Mouse (Mus musculus) stomach, embryonic 16.5 days (tissue): Measurements from ENCODE around the gene Adgrg2. TPM values are rescaled to one million over a fixed set of nuclear protein-coding genes. Genes with fewer than 3 reads are reported as not detected.

Source experiments
- ATAC-seq: fragments of 200-750 bp; cut with Nextera tagmentation; 2 replicates; pipeline ENCODE4 v1.8.0; 2017; ENCODE audit warnings: moderate number of reproducible peaks, moderate TSS enrichment; ENCODE audit not compliant: insufficient read depth, low FRiP score
- H3K27ac ChIP-seq: fragments of 300-500 bp; sonication (generic); 2 replicates; pipeline ENCODE4 v1.5.1; 2014; ENCODE audit warnings: low read length
- H3K27me3 ChIP-seq: fragments of 300-500 bp; sonication (generic); 2 replicates; pipeline ENCODE4 v1.6.1; 2014; ENCODE audit warnings: low read length, control low read depth, mixed read lengths; ENCODE audit not compliant: control insufficient read depth, insufficient read depth
- H3K36me3 ChIP-seq: fragments of 300-500 bp; sonication (generic); 2 replicates; pipeline ENCODE4 v1.6.1; 2014; ENCODE audit warnings: low read length; ENCODE audit not compliant: control insufficient read depth, insufficient read depth
- H3K4me1 ChIP-seq: fragments of 300-500 bp; sonication (generic); 2 replicates; pipeline ENCODE4 v1.6.1; 2014; ENCODE audit warnings: low read length, control low read depth, mixed read lengths; ENCODE audit not compliant: control insufficient read depth, insufficient read depth
- H3K4me2 ChIP-seq: fragments of 300-500 bp; sonication (generic); 2 replicates; pipeline ENCODE4 v1.6.1; 2014; ENCODE audit warnings: low read depth, low read length, mixed read lengths
- H3K4me3 ChIP-seq: fragments of 300-500 bp; sonication (generic); replicated peaks from 2 replicates; pipeline ENCODE4 v1.5.1; 2014; ENCODE audit warnings: mild to moderate bottlenecking, low read length
- H3K9ac ChIP-seq: fragments of 300-500 bp; sonication (generic); 2 replicates; pipeline ENCODE4 v1.6.1; 2014; ENCODE audit warnings: low read length
- H3K9me3 ChIP-seq: fragments of 300-500 bp; sonication (generic); replicated peaks from 2 replicates; pipeline ENCODE4 v1.6.1; 2016; ENCODE audit warnings: low read length, control low read depth; ENCODE audit not compliant: control insufficient read depth
- whole genome bisulfite sequencing: fragments of 180-500 bp; shearing (Covaris S2); extraction: QIAGEN DNeasy Blood & Tissue Kit; methylation state at CpG from one replicate; pipeline ENCODE4 v1.1.7; 2014; 5-methylcytosine and 5-hydroxymethylcytosine counted together
- polyA plus RNA-seq: library from polyadenylated mRNA; unstranded; fragments of >200 nt; fragmentation: Nextera tagmentation; extraction: Ambion mirVana; gene quantifications from 2 replicates; pipeline ENCODE4 v1.2.1, GENCODE M21; 2015

Adgrg2 gene
- polyA plus RNA-seq, 1 experiment from 2014 or later = 5.2 TPM

DNA sequence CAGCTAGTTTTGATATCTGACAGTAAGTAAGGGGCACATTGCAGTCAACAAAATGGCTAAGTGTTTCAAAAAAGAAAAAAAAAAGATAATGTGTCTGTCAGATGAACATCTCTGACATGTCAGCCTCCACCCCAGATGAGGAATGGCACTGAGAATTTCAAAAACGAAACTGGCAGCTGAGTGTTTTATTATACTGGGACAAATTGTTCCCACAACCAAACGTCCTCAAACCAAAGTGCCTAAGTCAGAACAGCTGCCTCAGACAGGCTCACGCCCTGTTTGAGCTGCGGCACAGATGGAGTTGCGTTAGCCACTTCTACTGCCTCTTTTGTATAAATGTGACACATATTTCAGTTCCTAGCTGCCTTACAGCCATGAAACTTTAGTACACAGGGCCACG, 104.4 kb downstream of the Adgrg2 start:
- Histone ChIP-seq H3K4me3 (no peak overlapping the region), H3K9ac (no peak overlapping the region), H3K4me1 (no peaks in the 10 kb centered on the region), H3K9me3 (no peaks in the 10 kb centered on the region), H3K36me3 (no peaks in the 10 kb centered on the region), H3K27ac (no peak overlapping the region), H3K4me2 (no peak overlapping the region), H3K27me3 (peaks cover 4% of the 10 kb centered on the region; the same call in 1 of the 2 replicates)
- 58% methylated on average over 6 of the region's 6 CpGs for WGBS
- ATAC-seq = no peak

DNA sequence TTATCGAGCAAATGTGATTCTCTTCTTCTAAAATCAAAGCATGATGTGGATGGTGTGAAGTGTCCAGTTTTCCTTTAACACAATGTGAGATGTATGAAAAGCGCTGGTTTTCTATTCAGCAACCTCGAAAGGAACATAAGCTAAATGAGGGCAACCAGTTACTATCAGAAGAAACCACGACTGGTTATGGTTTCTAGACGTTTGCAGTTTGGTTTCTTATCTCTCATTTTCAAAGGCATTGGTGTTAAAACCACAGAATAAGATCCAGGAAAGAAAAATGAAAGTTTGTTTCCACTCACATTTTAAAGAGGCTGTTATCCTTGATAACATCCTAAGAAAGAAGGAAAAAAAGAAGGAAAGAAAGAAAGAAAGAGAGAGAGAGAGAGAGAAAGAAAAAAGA, 106.0 kb downstream of the Adgrg2 start:
- ATAC-seq = no peak
- Histone ChIP-seq H3K27ac (no peak overlapping the region), H3K4me1 (no peaks in the 10 kb centered on the region), H3K27me3 (peaks cover 4% of the 10 kb centered on the region; the same call in 1 of the 2 replicates), H3K4me2 (no peak overlapping the region), H3K36me3 (no peaks in the 10 kb centered on the region), H3K4me3 (no peak overlapping the region), H3K9ac (no peak overlapping the region), H3K9me3 (no peaks in the 10 kb centered on the region)
- WGBS = 66% methylated on average over 5 of the region's 5 CpGs

DNA sequence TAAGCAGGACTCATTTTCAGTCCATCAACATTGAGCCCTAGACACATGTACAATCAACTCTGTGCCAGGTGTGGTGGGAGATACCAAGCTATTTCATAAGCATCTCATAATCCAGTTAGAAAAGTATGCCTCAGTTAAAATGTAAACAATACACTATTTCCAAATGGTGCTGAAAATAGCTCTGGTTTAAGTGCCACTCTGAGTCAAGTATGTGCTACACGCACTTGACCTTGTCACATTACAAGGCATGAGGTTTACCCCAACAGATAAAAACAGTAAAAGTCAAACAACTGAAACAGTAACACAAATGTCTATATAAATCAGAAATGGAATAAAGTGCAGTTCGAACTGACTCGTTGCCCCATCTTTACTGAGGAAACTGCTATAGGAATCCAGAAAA, 110.6 kb downstream of the Adgrg2 start:
- no peak overlapping the region for H3K4me2 ChIP-seq
- no peak overlapping the region for H3K9ac ChIP-seq
- H3K4me3 ChIP-seq = no peak overlapping the region
- H3K36me3 ChIP-seq = no peaks in the 10 kb centered on the region
- no peak for ATAC-seq
- H3K9me3 ChIP-seq = no peaks in the 10 kb centered on the region
- H3K27ac ChIP-seq = no peak overlapping the region
- 72% methylated on average over 3 of the region's 3 CpGs for WGBS
- peaks cover 4% of the 10 kb centered on the region; the same call in 1 of the 2 replicates for H3K27me3 ChIP-seq
- 0 out of 2 replicates have a peak, but pooled peaks cover 6% of the 10 kb centered on the region for H3K4me1 ChIP-seq

DNA sequence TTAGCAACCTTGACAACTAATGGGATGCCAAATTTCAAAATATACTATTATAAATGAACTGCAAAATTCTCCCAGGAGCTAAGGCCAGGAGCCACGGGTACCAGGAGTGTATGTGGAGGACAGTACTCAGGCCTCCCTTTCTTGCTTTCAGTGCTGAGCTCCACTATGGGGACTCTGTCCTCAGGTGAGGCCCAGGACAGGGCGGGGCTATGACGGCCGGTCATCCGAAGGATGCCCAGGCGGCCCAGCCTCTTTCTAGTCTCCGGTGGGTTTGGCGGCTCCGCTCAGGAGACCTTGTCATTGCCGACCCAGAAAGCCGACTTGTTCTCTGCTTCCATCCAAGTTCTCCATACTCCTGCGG, 111.2 kb downstream of the Adgrg2 start:
- 16% methylated on average over 12 of the region's 12 CpGs for WGBS
- Histone ChIP-seq H3K36me3 (no peaks in the 10 kb centered on the region), H3K27ac (peak overlapping the region; percentile 88; the same call in 1 of the 2 replicates)

DNA sequence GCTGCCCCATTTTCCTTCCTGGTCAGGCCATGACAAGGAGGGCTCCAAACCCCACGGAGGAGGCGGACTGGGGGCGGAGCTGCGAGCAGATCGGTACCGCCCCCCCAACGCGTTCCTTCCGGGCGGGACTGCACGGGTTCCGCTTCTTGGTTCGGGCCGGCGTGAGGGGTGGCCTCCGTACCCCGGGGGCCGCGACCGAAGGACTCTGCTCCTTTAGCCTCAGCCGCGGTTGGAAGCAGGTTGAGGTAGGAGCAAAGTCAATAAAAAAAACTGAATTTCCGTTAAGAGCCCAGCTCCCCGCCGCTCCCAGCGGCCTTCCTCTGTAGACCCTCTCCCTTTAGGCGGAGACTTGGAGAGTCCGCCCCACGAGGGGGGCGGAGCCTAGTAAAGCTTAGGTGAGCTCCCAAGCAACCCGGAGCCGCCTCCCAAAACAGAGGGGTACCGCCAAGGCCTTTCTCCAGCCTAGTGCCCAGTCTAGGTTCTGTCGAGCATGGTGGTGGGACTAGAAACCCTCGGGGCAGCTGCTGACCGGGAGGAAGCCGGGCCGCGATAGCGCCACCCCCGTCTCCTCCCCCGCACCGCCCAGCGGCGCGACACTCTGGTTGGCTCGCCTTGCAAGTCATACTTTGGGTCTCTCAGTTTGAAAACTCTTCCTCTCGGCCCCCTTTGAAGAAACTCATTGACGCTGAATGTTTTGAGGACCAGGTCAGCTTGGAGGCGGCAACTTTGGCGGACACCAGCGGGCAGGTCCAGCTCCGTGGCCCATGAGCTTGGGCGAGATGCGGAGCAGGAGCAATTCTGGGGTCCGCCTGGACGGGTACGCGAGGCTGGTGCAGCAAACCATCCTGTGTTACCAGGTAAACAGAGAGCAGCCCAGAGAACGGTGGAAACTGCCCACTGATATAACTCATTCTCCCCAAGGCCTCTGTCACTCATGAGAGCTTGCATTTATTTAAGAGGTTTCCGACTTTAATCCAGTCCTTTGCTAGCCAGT, 111.9 kb downstream of the Adgrg2 start, which contains the start of gene Phka2:
Phka2 (plus strand) TSS at position 119 of the 994 bp plus-strand sequence.
- 11% methylated on average over 61 of the region's 61 CpGs for WGBS
- H3K36me3 ChIP-seq = no peaks in the 10 kb centered on the region
- H3K9me3 ChIP-seq = no peaks in the 10 kb centered on the region
- H3K4me1 ChIP-seq = 0 out of 2 replicates have a peak, but pooled peaks cover 6% of the 10 kb centered on the region
- H3K9ac ChIP-seq = peak within 1 kb of the TSS; percentile 76
- H3K4me3 ChIP-seq = peak within 1 kb of the TSS; percentile 68
- ATAC-seq = peak; percentile 97
- peak within 1 kb of the TSS; percentile 88 for H3K27ac ChIP-seq
- H3K27me3 ChIP-seq = peaks cover 4% of the 10 kb centered on the region; the same call in 1 of the 2 replicates
- peak within 1 kb of the TSS; percentile 62 for H3K4me2 ChIP-seq

More for the DNA sequence above, 111.2 kb downstream of the Adgrg2 start:
- Histone ChIP-seq H3K4me1 (0 out of 2 replicates have a peak, but pooled peaks cover 6% of the 10 kb centered on the region), H3K9me3 (no peaks in the 10 kb centered on the region), H3K4me2 (peak overlapping the region; percentile 54), H3K4me3 (peak overlapping the region; percentile 68), H3K9ac (peak overlapping the region; percentile 76), H3K27me3 (peaks cover 4% of the 10 kb centered on the region; the same call in 1 of the 2 replicates)
- ATAC-seq = peak; percentile 82

DNA sequence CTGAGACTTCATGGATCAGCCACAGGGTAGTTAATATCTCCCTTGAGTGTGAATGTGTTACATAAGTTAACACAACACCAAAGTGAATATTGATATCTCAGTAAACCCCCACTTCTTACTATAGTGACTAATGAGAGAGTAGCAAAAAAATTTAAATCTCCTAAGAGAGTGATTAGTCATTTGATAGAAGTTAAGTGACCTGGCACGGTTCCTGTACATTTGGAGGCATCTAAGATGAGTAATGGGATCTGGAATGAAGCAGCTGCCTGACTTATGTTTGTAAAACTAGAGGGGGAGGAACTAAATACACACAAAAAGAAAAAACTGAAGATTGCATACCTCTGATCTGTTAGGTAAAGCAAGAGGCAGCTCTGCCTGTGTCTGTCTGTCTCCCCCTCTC, 118.6 kb downstream of the Adgrg2 start:
- WGBS = 17% methylated on average over 1 of the region's 1 CpGs

DNA sequence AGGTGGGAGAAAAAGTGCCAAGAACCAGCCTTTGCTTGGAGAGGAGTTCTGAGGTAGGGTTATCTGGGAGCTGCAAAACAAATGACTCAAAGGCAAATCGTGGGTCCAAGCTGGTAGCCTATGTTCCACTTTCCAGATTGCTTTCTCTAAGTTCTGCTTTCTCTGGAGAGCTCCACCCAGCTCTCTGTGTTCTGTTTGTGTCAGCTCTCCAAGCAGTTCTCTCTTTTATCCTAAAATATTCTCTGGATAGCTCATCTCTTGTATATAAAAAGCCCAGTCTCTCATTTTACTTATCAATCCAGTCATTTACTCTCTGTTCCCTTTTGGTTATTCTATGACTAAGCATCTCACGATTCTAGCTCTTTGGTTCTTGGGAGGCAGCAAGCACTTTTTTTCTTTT, 119.7 kb downstream of the Adgrg2 start:
- Histone ChIP-seq H3K4me1 (no peaks in the 10 kb centered on the region), H3K9me3 (no peaks in the 10 kb centered on the region), H3K27me3 (no peaks in the 10 kb centered on the region; the same call in 1 of the 2 replicates), H3K4me3 (no peak overlapping the region), H3K4me2 (no peak overlapping the region), H3K27ac (no peak overlapping the region), H3K9ac (no peak overlapping the region), H3K36me3 (no peaks in the 10 kb centered on the region)
- no peak for ATAC-seq
- WGBS = 57% methylated on average over 2 of the region's 2 CpGs

More for the DNA sequence above, 118.6 kb downstream of the Adgrg2 start:
- H3K27ac ChIP-seq = no peak overlapping the region
- H3K4me3 ChIP-seq = no peak overlapping the region
- H3K4me2 ChIP-seq = no peak overlapping the region
- H3K4me1 ChIP-seq = no peaks in the 10 kb centered on the region
- no peaks in the 10 kb centered on the region; the same call in 1 of the 2 replicates for H3K27me3 ChIP-seq
- H3K9me3 ChIP-seq = no peaks in the 10 kb centered on the region
- ATAC-seq = no peak
- no peaks in the 10 kb centered on the region for H3K36me3 ChIP-seq
- no peak overlapping the region for H3K9ac ChIP-seq

DNA sequence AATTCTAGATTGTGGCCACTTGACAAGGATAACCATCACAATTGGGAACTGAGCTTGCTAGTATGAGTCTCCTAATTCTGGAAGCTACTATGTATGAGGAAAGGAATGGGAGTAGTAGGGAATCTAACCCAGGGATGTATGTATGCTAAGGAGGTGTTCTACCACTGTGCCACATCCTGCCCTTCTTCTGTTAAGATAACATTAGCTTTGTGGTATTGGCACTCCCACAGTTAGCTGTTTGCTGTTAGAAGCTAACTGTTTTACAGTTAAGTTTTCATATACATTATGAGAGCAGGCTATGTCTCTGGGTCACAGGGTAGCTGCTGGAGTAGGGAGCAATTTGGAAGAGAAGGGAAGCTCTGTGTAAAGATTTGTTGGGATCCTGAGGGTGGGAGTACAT, 125.5 kb downstream of the Adgrg2 start:
- Histone ChIP-seq H3K27ac (no peak overlapping the region), H3K4me2 (no peak overlapping the region), H3K9ac (no peak overlapping the region), H3K4me3 (no peak overlapping the region), H3K4me1 (no peaks in the 10 kb centered on the region), H3K9me3 (no peaks in the 10 kb centered on the region), H3K27me3 (no peaks in the 10 kb centered on the region; the same call in 1 of the 2 replicates), H3K36me3 (no peaks in the 10 kb centered on the region)
- no peak for ATAC-seq

DNA sequence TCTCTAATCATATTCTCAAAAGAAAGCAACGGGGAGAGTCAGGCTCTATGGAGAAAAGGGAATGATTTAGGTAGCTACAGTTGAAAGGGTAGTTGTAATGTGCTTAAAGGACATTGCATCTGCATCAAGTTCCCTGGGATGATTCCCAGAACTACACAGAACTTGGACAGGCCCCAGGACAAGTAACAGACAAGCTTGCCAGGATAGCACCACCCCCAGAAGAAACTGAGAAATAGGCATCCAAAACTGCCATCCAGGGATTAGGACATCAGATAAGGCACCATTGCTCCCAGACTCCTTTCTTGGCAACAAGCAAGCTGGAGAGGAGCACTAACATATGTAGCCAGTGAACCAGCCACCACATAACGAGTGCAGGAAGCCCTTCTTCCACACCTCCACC, 152.3 kb downstream of the Adgrg2 start:
- no peaks in the 10 kb centered on the region for H3K27me3 ChIP-seq
- no peak overlapping the region for H3K4me2 ChIP-seq
- no peak overlapping the region for H3K27ac ChIP-seq
- no peaks in the 10 kb centered on the region for H3K9me3 ChIP-seq
- no peak for ATAC-seq
- H3K9ac ChIP-seq = no peak overlapping the region
- H3K36me3 ChIP-seq = no peaks in the 10 kb centered on the region
- H3K4me3 ChIP-seq = no peak overlapping the region
- no peaks in the 10 kb centered on the region for H3K4me1 ChIP-seq
- WGBS = 75% methylated on average over 2 of the region's 2 CpGs
